Mouse (Mus musculus) hindbrain, postnatal 0 days (tissue): ENCODE data around the gene Scmh1. TPM values are rescaled to one million over a fixed set of nuclear protein-coding genes. Genes with fewer than 3 reads are reported as not detected.
"Not testable (repeated sequence)": the region's sequence is repeated elsewhere in the genome, so short reads cannot be mapped to it uniquely, and the experiment has no call there.

Experiments
- ATAC-seq: fragments of 200-750 bp; cut with Nextera tagmentation; 2 replicates; pipeline ENCODE4 v1.8.0; 2017; ENCODE audit warnings: mild to moderate bottlenecking, moderate TSS enrichment, moderate library complexity
- DNase-seq: peaks from one replicate; pipeline ENCODE4 v3.0.0-alpha.2; 2015; ENCODE audit warnings: low spot score
- H3K27ac ChIP-seq: fragments of 300-500 bp; sonication (generic); 2 replicates; pipeline ENCODE4 v1.5.1; 2014; ENCODE audit warnings: mild to moderate bottlenecking
- H3K27me3 ChIP-seq: fragments of 300-500 bp; sonication (generic); 2 replicates; pipeline ENCODE4 v1.6.1; 2014; ENCODE audit warnings: low read length, mixed read lengths; ENCODE audit not compliant: insufficient read depth
- H3K36me3 ChIP-seq: fragments of 300-500 bp; sonication (generic); 2 replicates; pipeline ENCODE4 v1.6.1; 2014; ENCODE audit warnings: low read length, mixed read lengths; ENCODE audit not compliant: insufficient read depth
- H3K4me1 ChIP-seq: fragments of 300-500 bp; sonication (generic); 2 replicates; pipeline ENCODE4 v1.6.1; 2014; ENCODE audit warnings: antibody characterized with exemption, low read length, mixed read lengths; ENCODE audit not compliant: insufficient read depth
- H3K4me2 ChIP-seq: fragments of 300-500 bp; sonication (generic); 2 replicates; pipeline ENCODE4 v1.6.1; 2014; ENCODE audit warnings: low read depth, mild to moderate bottlenecking, low read length, moderate library complexity, mixed read lengths
- H3K4me3 ChIP-seq: fragments of 300-500 bp; sonication (generic); 2 replicates; pipeline ENCODE4 v1.5.1; 2014; ENCODE audit warnings: low read length
- H3K9ac ChIP-seq: fragments of 300-500 bp; sonication (generic); replicated peaks from 2 replicates; pipeline ENCODE4 v1.6.1; 2014; ENCODE audit warnings: mild to moderate bottlenecking, low read length, moderate library complexity, mixed read lengths
- H3K9me3 ChIP-seq: fragments of 300-500 bp; sonication (generic); 2 replicates; pipeline ENCODE4 v1.6.1; 2016; ENCODE audit warnings: low read length, mixed read lengths
- CTCF ChIP-seq: IDR thresholded peaks from 2 replicates; pipeline ENCODE4 v1.5.1; 2016; ENCODE audit warnings: antibody characterized with exemption, control low read depth, low read depth
- WGBS: fragments of 180-500 bp; shearing (Covaris S2); extraction: QIAGEN DNeasy Blood & Tissue Kit; methylation state at CpG from one replicate; pipeline ENCODE4 v1.1.7; 2014; 5-methylcytosine and 5-hydroxymethylcytosine counted together
- polyA plus RNA-seq: library from polyadenylated mRNA; unstranded; fragments of >200 nt; fragmentation: Nextera tagmentation; extraction: Ambion mirVana; gene quantifications from 2 replicates; pipeline ENCODE4 v1.2.1, GENCODE M21; 2015
- total RNA-seq: library from RNA; depleted of rRNA; stranded (reverse); fragments of >200 nt; gene quantifications from 2 replicates; pipeline ENCODE4 v1.2.3, GENCODE M21; 2014

Gene Scmh1
- total and polyA plus RNA-seq, 2 experiments from 2014 or later, result 52.5 to 65.0 TPM

- Histone ChIP-seq H3K27me3 (no peaks in the 10 kb centered on the region), H3K27ac (no peak overlapping the region), H3K4me3 (no peak overlapping the region), H3K4me1 (no peaks in the 10 kb centered on the region), H3K9me3 (no peaks in the 10 kb centered on the region), H3K4me2 (no peak overlapping the region), H3K36me3 (no peaks in the 10 kb centered on the region), H3K9ac (no peak overlapping the region)
- ATAC-seq (no peak), DNase-seq (no peak)
- 69% methylated on average over 2 of the region's 2 CpGs for WGBS
- TF ChIP-seq CTCF, result no peak
Measured at GRCm38 (mm10) chr4:120387968-120388367, 17.1 kb upstream of the Scmh1 start.

DNA sequence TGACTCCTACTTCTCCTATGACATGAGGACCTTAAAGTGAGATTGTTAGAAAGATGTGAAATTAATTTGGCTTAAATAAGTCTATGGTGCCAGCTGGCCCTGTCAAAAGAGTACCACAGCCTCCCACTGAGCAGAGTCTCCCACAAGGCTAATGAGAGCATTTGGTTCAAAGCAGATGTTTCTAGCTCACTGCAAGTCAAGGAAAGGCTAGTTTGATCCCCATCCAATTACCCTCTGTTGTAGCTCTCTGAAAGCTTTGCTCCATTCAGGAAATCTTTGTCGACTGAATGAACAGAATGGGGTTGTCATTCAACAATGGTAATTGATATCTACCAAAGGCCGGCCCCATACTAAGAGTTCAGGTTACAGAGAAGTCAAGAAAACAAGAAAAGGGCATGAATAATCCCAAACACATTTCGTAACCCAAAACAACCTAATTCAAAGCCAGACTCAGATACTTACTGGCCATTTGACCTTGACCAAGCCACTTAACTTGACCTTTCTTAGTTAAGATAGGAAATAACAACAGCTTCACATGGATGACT lies 16.0 kb upstream of the Scmh1 start:
- H3K9ac ChIP-seq, result no peak overlapping the region
- H3K4me2 ChIP-seq, result no peak overlapping the region
- ATAC-seq (no peak), DNase-seq (no peak)
- H3K36me3 ChIP-seq, result no peaks in the 10 kb centered on the region
- no peak overlapping the region for H3K27ac ChIP-seq
- no peak for TF ChIP-seq CTCF
- H3K4me3 ChIP-seq, result no peak overlapping the region
- no peaks in the 10 kb centered on the region for H3K4me1 ChIP-seq
- H3K9me3 ChIP-seq, result no peaks in the 10 kb centered on the region
- no peaks in the 10 kb centered on the region for H3K27me3 ChIP-seq
- WGBS, result 33% methylated on average over 3 of the region's 3 CpGs

GRCm38 (mm10) chr4:120389546-120389945 lies 15.5 kb upstream of the Scmh1 start:
- TF ChIP-seq CTCF, result no peak
- ATAC-seq, result no peak
- no peaks in the 10 kb centered on the region for H3K27me3 ChIP-seq
- no peaks in the 10 kb centered on the region for H3K9me3 ChIP-seq
- H3K36me3 ChIP-seq, result no peaks in the 10 kb centered on the region
- no peak overlapping the region for H3K27ac ChIP-seq
- no peaks in the 10 kb centered on the region for H3K4me1 ChIP-seq
- 32% methylated on average over 6 of the region's 6 CpGs for WGBS
- no peak for DNase-seq
- H3K4me2 ChIP-seq, result no peak overlapping the region
- H3K9ac ChIP-seq, result no peak overlapping the region
- no peak overlapping the region for H3K4me3 ChIP-seq

DNA sequence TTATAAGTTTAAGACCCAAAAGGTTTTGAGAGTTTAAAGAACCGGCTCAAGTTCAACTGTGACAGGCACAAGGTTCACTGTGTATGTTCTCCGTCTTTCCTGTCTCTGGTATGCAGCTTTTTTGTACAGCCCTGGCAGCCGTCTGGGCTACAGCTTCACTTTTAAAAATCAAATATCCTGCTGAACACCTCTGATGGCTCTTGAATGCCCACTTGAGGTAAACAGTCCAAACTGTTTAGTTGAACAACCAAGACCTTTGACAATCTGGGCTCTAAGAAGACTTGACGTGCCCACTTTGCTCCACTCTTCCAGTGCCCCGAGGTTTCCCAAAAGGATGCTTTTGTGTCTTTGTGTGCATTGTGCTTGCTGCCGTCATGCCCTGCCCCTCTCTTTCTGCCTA lies 13.5 kb upstream of the Scmh1 start:
- ATAC-seq (no peak), DNase-seq (no peak)
- Histone ChIP-seq H3K27me3 (no peaks in the 10 kb centered on the region), H3K9ac (no peak overlapping the region), H3K27ac (no peak overlapping the region), H3K4me2 (no peak overlapping the region), H3K4me3 (no peak overlapping the region), H3K9me3 (no peaks in the 10 kb centered on the region), H3K4me1 (no peaks in the 10 kb centered on the region), H3K36me3 (no peaks in the 10 kb centered on the region)
- no peak for TF ChIP-seq CTCF
- WGBS, result 64% methylated on average over 6 of the region's 6 CpGs

- WGBS, result 88% methylated on average over 4 of the region's 4 CpGs
- no peak for TF ChIP-seq CTCF
- Histone ChIP-seq H3K27ac (no peak overlapping the region), H3K36me3 (no peaks in the 10 kb centered on the region), H3K27me3 (no peaks in the 10 kb centered on the region), H3K9me3 (no peaks in the 10 kb centered on the region), H3K4me1 (no peaks in the 10 kb centered on the region), H3K4me2 (no peak overlapping the region), H3K9ac (no peak overlapping the region), H3K4me3 (no peak overlapping the region)
- ATAC-seq (no peak), DNase-seq (no peak)
Measured at GRCm38 (mm10) chr4:120392341-120392740, 12.7 kb upstream of the Scmh1 start.

DNA sequence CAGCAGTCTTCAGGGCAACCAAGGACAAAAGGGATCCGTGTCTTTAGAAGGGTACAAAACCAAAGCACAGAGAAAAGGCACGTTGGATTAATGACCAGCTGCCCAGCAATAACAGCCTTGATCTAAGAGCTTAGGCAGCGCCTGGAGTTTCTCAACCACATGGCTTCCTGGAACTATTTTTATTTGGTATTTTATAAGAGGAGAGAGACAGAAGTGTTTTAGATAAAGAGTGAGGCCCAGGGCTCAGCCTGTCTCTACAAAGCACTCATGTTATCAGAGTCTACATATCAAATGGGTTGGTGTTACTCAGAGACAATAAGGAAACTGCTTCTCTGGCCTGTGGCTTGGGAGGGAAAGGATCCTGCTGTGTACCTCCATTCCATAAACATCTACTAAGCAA lies 12.3 kb upstream of the Scmh1 start:
- 54% methylated on average over 3 of the region's 3 CpGs for WGBS
- TF ChIP-seq CTCF, result no peak
- Histone ChIP-seq H3K27ac (no peak overlapping the region), H3K27me3 (no peaks in the 10 kb centered on the region), H3K4me2 (no peak overlapping the region), H3K9me3 (no peaks in the 10 kb centered on the region), H3K36me3 (no peaks in the 10 kb centered on the region), H3K4me3 (no peak overlapping the region), H3K9ac (no peak overlapping the region), H3K4me1 (no peaks in the 10 kb centered on the region)
- DNase-seq (no peak), ATAC-seq (no peak)

- no peak for DNase-seq
- ATAC-seq, result no peak
Measured at GRCm38 (mm10) chr4:120400251-120400650, 4.8 kb upstream of the Scmh1 start.

GRCm38 (mm10) chr4:120402105-120402504 lies 3.0 kb upstream of the Scmh1 start:
- not testable (repeated sequence) for H3K4me2 ChIP-seq, H3K9ac ChIP-seq, H3K9me3 ChIP-seq, H3K4me1 ChIP-seq, H3K36me3 ChIP-seq, H3K27me3 ChIP-seq, H3K4me3 ChIP-seq, H3K27ac ChIP-seq, ATAC-seq, DNase-seq

More at GRCm38 (mm10) chr4:120400251-120400650, 4.8 kb upstream of the Scmh1 start:
- H3K4me1 ChIP-seq, result no peaks in the 10 kb centered on the region
- no peaks in the 10 kb centered on the region for H3K36me3 ChIP-seq
- H3K9ac ChIP-seq, result no peak overlapping the region
- no peak overlapping the region for H3K27ac ChIP-seq
- H3K4me3 ChIP-seq, result no peak overlapping the region
- H3K27me3 ChIP-seq, result no peaks in the 10 kb centered on the region
- no peaks in the 10 kb centered on the region for H3K9me3 ChIP-seq
- 62% methylated on average over 3 of the region's 3 CpGs for WGBS
- no peak overlapping the region for H3K4me2 ChIP-seq
- no peak for TF ChIP-seq CTCF
